Mouse (Mus musculus): ENCODE measurements around the gene Rgs9.

- TF ChIP-seq POLR2A (IDR thresholded peaks at IDR 0.05; ENCODE audit: control insufficient read depth, extremely low read depth, insufficient read depth, low read length, poor library complexity) (no peak), CTCF (IDR thresholded peaks at IDR 0.05; ENCODE audit: borderline replicate concordance, control insufficient read depth, extremely low read depth, insufficient read depth, low read length, poor library complexity) (no peak)
Observed at GRCm38 (mm10) chr11:109264159-109264768, 33.7 kb downstream of the Rgs9 start.

All from thymus, adult 2 months (tissue).